Mouse (Mus musculus) B cell, adult 67 days (primary cell): Measurements from ENCODE around the gene Smim13. TPM values are rescaled to one million over a fixed set of nuclear protein-coding genes. Genes with fewer than 3 reads are reported as not detected.

Experiments used
- total RNA-seq, 2 experiments: library from RNA; stranded (reverse); gene quantifications; 4 replicates each; pipeline ENCODE4 v1.2.4; 2023

The Smim13 gene
- 1 to 10 TPM; 4.2 to 6.2 TPM for total RNA-seq

GRCm38 (mm10) chr13:41249538-41250317 is at the start of gene Smim13:
Smim13 (plus strand) TSS chr13:41249844.

DNA sequence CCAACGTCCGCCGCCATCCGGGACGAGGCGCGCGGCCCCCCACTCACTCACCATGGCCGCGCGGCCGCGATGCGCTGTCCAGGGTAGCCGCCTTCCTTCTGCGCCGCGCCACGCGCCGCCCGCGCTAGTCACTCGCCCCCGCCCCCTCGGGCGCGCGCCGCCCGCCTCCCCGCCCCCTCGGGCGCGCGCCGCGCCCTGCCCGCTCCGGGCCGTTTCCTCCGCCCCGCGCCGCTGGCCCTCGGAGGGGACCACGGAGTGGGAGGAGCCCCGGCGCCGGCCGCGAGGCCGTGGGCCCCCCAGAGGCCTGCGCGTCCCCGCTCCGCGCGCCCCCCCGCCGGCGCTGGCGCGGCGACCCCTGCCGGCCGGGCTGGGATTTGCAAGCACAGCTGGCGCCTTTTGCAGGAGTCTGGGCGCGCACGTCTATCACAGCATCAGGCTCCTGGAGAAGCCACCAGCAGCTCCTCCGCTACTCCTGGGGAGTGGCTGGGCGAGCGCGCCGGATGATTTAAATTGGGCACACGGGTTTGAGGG is 29.3 kb upstream of the Smim13 start, which contains the start of gene Elovl2:
TSS of gene Elovl2 (minus strand) at position 102 of the 531 bp plus-strand sequence.

DNA sequence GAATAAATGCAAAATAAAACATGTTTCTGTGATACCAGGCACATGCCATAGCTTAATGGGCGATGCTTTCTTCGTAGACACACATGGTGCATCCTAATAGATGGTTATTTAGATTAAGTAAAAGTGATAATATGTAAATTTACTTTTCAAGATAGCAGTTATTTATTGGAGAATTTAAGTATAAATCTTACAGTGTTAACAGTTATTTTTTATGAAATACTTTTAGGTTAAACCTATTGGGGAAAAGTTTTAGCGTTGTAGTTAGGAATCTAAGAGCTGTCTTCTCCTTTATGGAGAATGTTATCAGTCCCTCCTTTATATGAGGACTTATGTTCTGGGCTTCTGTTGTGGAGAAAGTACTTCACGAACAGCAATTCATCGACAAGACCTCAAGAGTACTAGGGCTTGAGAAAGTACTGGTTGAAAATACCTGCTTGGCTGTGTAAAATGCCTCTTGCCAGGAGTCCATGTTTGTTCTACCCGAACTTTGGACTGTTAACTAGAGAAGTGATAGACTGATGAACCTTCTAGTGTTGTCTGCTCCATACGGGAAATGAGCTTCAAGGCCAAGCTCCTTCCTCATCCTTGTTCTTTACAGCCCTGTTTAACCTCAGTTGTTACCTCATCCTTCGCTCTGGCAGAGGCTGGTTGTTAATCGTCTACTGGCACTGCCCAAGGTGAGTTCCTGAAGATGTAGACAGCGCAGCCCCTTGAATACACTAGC is 24.4 kb downstream of the Smim13 start, which contains the start of gene Gm17364:
TSS of gene Gm17364 (minus strand) at position 51 of the 724 bp plus-strand sequence.

Other genes with a start within 250 kb of the Smim13 start
- gene Pak1ip1, start 248.8 kb upstream of the Smim13 start, total RNA-seq, result 10 to 100 TPM; 65.1 to 65.5 TPM
- gene Tmem14c, start 233.6 kb upstream of the Smim13 start, total RNA-seq, result 10 to 100 TPM; 35.1 to 39.9 TPM
- gene Mak, start 170.1 kb upstream of the Smim13 start, total RNA-seq, result not detected
- gene Gcm2, start 138.8 kb upstream of the Smim13 start, total RNA-seq, result under 1 TPM in 1 of 2 experiments, not detected in 1; 0.21 TPM
- gene Sycp2l, start 135.5 kb upstream of the Smim13 start, total RNA-seq, result not detected
- not detected for gene Elovl2, start 29.4 kb upstream of the Smim13 start, total RNA-seq
- not detected for gene Gm17364, start 24.1 kb downstream of the Smim13 start, total RNA-seq
- 100 to 1,000 TPM; 325 to 388 TPM for gene Nedd9, start 237.5 kb downstream of the Smim13 start, total RNA-seq